Mouse (Mus musculus): ENCODE results near the gene Glul. TPM values are rescaled to one million over a fixed set of nuclear protein-coding genes. Genes with fewer than 3 reads are reported as not detected.

The Glul gene
- polyA plus RNA-seq, 1 experiment from 2014 or later, result 143 TPM

DNA sequence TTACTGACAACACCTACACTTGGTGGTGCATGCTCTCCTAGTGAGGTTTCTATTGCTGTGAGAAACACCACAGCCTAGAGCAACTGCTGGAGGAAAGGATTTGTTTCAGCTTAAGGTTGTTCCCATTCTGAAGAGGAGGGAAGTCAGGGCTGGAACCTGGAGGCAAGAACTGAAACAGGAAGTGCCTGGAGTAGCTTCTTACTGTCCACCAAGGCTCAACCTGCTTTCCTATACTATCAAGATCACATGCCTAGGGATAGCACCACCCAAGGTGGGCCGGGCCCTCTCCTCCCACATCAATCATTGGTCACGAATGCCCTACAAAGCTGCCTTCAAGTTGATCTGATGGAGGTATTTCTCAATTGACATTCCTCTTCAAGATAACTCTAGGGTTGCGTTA, 21.9 kb downstream of the Glul start:
- Histone ChIP-seq H3K4me1 (ENCODE audit: control insufficient read depth, low read depth, low read length) (no peaks in the 10 kb centered on the region), H3K9me3 (replicated peaks; ENCODE audit: control insufficient read depth, low read length) (no peaks in the 10 kb centered on the region), H3K27me3 (ENCODE audit: control insufficient read depth, insufficient read depth, low read depth, low read length) (no peaks in the 10 kb centered on the region), H3K9ac (ENCODE audit: low read depth, low read length) (no peak overlapping the region), H3K27ac (ENCODE audit: low read length) (no peak overlapping the region), H3K4me3 (ENCODE audit: low read depth, low read length) (no peak overlapping the region), H3K36me3 (ENCODE audit: control insufficient read depth, insufficient read depth) (no peaks in the 10 kb centered on the region), H3K4me2 (ENCODE audit: low read depth, low read length) (no peak overlapping the region)
- ATAC-seq (ENCODE audit: low read depth), result no peak
- 61% methylated on average over 3 of the region's 3 CpGs for WGBS (ENCODE audit: insufficient replicate concordance)

DNA sequence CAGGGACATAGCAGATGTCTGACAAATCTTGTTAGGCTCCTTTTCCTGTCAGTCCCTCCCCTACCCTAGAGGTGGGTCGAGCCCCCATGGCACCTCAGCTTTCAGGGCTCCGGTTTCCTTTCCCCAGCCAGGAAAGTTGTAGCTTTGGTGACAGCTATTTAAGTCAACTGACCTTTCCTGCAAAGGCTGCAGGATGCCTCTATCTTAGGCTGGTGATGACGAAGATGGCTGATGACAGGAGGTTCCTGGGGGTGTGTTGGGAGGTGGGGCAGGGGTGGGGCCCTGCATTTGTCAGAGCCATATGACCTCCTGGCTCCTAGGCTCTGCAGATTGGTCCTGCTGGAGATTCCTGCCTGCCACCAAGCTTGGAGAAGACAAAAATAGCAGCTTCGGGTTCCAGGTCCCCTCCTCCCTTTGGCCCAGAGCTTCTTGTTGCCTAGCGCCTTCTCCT, 22.9 kb downstream of the Glul start:
- ATAC-seq (ENCODE audit: low read depth), result no peak
- H3K4me3 ChIP-seq (ENCODE audit: low read depth, low read length), result no peak overlapping the region
- no peaks in the 10 kb centered on the region for H3K9me3 ChIP-seq (replicated peaks; ENCODE audit: control insufficient read depth, low read length)
- H3K4me2 ChIP-seq (ENCODE audit: low read depth, low read length), result no peak overlapping the region
- H3K4me1 ChIP-seq (ENCODE audit: control insufficient read depth, low read depth, low read length), result no peaks in the 10 kb centered on the region
- H3K36me3 ChIP-seq (ENCODE audit: control insufficient read depth, insufficient read depth), result no peaks in the 10 kb centered on the region
- H3K27me3 ChIP-seq (ENCODE audit: control insufficient read depth, insufficient read depth, low read depth, low read length), result no peaks in the 10 kb centered on the region
- H3K9ac ChIP-seq (ENCODE audit: low read depth, low read length), result no peak overlapping the region
- no peak overlapping the region for H3K27ac ChIP-seq (ENCODE audit: low read length)
- WGBS (ENCODE audit: insufficient replicate concordance), result 38% methylated on average over 5 of the region's 5 CpGs

DNA sequence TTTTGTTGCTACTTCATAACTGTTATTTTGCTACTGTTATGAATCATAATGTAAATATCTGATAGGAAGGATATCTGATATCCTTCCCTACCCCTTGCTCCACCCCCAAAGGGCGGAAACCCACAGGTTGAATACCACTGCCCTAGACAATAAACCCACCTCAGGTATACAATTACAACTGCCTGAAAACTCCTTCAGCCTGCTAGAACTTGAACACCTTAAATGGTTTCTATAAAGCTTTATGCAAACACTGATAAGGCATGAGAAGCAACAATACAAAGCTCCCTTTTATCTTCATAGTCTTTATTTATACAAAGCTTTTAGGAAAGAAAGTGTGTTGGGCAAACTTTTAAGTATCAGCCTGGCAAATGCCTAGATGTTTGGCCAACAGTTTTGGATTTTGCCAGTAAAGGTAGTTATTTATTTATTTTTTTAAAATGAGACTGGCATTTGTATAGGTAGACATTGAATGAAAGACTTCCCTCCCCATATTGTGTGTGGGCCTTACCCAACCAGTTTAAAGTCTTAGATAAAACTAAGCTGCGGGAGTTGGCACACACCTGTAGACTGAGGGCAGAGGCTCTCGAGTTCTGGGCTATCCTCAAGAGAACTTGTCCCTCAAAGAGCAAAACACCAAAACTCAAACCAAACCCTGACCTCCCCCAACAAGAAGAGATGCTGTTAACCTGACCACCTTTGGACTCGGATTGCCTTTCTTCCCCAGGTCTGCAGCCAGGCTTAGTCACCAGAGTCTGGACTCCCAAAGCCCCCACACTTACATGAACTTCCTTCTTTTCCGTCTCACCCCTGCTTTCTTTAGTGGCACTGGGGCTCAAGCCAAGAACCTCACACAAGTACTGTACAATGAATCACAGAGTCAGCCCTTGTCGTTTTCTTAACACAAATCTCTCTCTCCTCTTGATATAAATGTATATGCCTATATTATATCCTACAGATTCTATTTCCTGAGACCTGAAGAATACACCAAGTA, 24.9 kb downstream of the Glul start:
- H3K27me3 ChIP-seq (ENCODE audit: control insufficient read depth, insufficient read depth, low read depth, low read length), result no peaks in the 10 kb centered on the region
- H3K36me3 ChIP-seq (ENCODE audit: control insufficient read depth, insufficient read depth), result no peaks in the 10 kb centered on the region
- no peak overlapping the region for H3K4me2 ChIP-seq (ENCODE audit: low read depth, low read length)
- no peak overlapping the region for H3K4me3 ChIP-seq (ENCODE audit: low read depth, low read length)
- no peaks in the 10 kb centered on the region for H3K4me1 ChIP-seq (ENCODE audit: control insufficient read depth, low read depth, low read length)
- ATAC-seq (ENCODE audit: low read depth), result no peak
- H3K27ac ChIP-seq (ENCODE audit: low read length), result no peak overlapping the region
- H3K9ac ChIP-seq (ENCODE audit: low read depth, low read length), result no peak overlapping the region
- 47% methylated on average over 6 of the region's 6 CpGs for WGBS (ENCODE audit: insufficient replicate concordance)
- no peaks in the 10 kb centered on the region for H3K9me3 ChIP-seq (replicated peaks; ENCODE audit: control insufficient read depth, low read length)

- Histone ChIP-seq H3K9ac (ENCODE audit: low read depth, low read length) (no peak overlapping the region), H3K4me3 (ENCODE audit: low read depth, low read length) (no peak overlapping the region), H3K9me3 (replicated peaks; ENCODE audit: control insufficient read depth, low read length) (no peaks in the 10 kb centered on the region), H3K27me3 (ENCODE audit: control insufficient read depth, insufficient read depth, low read depth, low read length) (no peaks in the 10 kb centered on the region), H3K27ac (ENCODE audit: low read length) (no peak overlapping the region), H3K4me1 (ENCODE audit: control insufficient read depth, low read depth, low read length) (no peaks in the 10 kb centered on the region), H3K36me3 (ENCODE audit: control insufficient read depth, insufficient read depth) (no peaks in the 10 kb centered on the region), H3K4me2 (ENCODE audit: low read depth, low read length) (no peak overlapping the region)
- WGBS (ENCODE audit: insufficient replicate concordance), result 60% methylated on average over 2 of the region's 2 CpGs
- no peak for ATAC-seq (ENCODE audit: low read depth)
Measured at GRCm38 (mm10) chr1:153930431-153930830, 30.7 kb downstream of the Glul start.

GRCm38 (mm10) chr1:153933772-153934171, 34.0 kb downstream of the Glul start:
- Histone ChIP-seq H3K4me3 (ENCODE audit: low read depth, low read length) (no peak overlapping the region), H3K27me3 (ENCODE audit: control insufficient read depth, insufficient read depth, low read depth, low read length) (no peaks in the 10 kb centered on the region), H3K27ac (ENCODE audit: low read length) (no peak overlapping the region), H3K4me2 (ENCODE audit: low read depth, low read length) (no peak overlapping the region), H3K4me1 (ENCODE audit: control insufficient read depth, low read depth, low read length) (no peaks in the 10 kb centered on the region; the same call in 1 of the 2 replicates), H3K9me3 (replicated peaks; ENCODE audit: control insufficient read depth, low read length) (no peaks in the 10 kb centered on the region), H3K36me3 (ENCODE audit: control insufficient read depth, insufficient read depth) (no peaks in the 10 kb centered on the region), H3K9ac (ENCODE audit: low read depth, low read length) (no peak overlapping the region)
- WGBS (ENCODE audit: insufficient replicate concordance), result 38% methylated on average over 1 of the region's 1 CpGs
- ATAC-seq (ENCODE audit: low read depth), result no peak

DNA sequence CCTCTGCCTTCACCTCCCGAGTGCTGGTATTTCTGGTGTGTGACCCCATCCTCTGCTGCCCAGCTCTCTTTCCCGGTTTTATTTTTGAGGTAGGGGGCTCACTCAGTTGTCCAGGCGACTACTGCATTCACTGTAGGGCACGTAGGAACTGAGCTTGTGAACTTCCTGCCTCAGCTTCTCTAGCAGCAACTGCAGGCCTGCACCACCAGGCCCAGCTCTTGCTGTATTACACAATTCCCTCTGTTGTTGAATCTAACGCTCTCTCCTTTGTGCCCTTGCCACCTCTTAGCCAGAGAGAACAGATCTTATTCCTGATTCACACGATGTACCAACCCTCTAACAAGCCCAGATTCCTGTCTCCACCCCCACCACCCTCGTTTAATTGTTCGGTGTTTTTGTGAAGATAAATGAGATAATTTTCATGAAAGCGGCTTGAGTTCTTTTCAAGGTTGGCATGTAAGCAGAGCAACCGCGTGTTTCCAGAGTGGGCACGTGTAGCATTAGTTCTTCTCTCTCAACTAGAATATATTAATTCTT, 36.2 kb downstream of the Glul start:
- no peaks in the 10 kb centered on the region; the same call in 1 of the 2 replicates for H3K4me1 ChIP-seq (ENCODE audit: control insufficient read depth, low read depth, low read length)
- H3K4me2 ChIP-seq (ENCODE audit: low read depth, low read length), result no peak overlapping the region
- no peak overlapping the region for H3K9ac ChIP-seq (ENCODE audit: low read depth, low read length)
- no peaks in the 10 kb centered on the region for H3K27me3 ChIP-seq (ENCODE audit: control insufficient read depth, insufficient read depth, low read depth, low read length)
- no peak overlapping the region for H3K27ac ChIP-seq (ENCODE audit: low read length)
- no peaks in the 10 kb centered on the region for H3K9me3 ChIP-seq (replicated peaks; ENCODE audit: control insufficient read depth, low read length)
- no peak overlapping the region for H3K4me3 ChIP-seq (ENCODE audit: low read depth, low read length)
- 62% methylated on average over 12 of the region's 12 CpGs for WGBS (ENCODE audit: insufficient replicate concordance)
- no peak for ATAC-seq (ENCODE audit: low read depth)
- no peaks in the 10 kb centered on the region for H3K36me3 ChIP-seq (ENCODE audit: control insufficient read depth, insufficient read depth)

- H3K27me3 ChIP-seq (ENCODE audit: control insufficient read depth, insufficient read depth, low read depth, low read length), result no peaks in the 10 kb centered on the region
- peak; percentile 79 for ATAC-seq (ENCODE audit: low read depth)
- H3K4me3 ChIP-seq (ENCODE audit: low read depth, low read length), result no peak overlapping the region
- no peak overlapping the region for H3K4me2 ChIP-seq (ENCODE audit: low read depth, low read length)
- no peaks in the 10 kb centered on the region for H3K36me3 ChIP-seq (ENCODE audit: control insufficient read depth, insufficient read depth)
- no peaks in the 10 kb centered on the region; the same call in 1 of the 2 replicates for H3K4me1 ChIP-seq (ENCODE audit: control insufficient read depth, low read depth, low read length)
- no peak overlapping the region for H3K9ac ChIP-seq (ENCODE audit: low read depth, low read length)
- 73% methylated on average over 2 of the region's 2 CpGs for WGBS (ENCODE audit: insufficient replicate concordance)
- H3K27ac ChIP-seq (ENCODE audit: low read length), result no peak overlapping the region
- no peaks in the 10 kb centered on the region for H3K9me3 ChIP-seq (replicated peaks; ENCODE audit: control insufficient read depth, low read length)
Measured at GRCm38 (mm10) chr1:153937025-153937424, 37.3 kb downstream of the Glul start.

- 58% methylated on average over 2 of the region's 2 CpGs for WGBS (ENCODE audit: insufficient replicate concordance)
- ATAC-seq (ENCODE audit: low read depth), result no peak
Measured at GRCm38 (mm10) chr1:153940986-153941385, 41.2 kb downstream of the Glul start.

GRCm38 (mm10) chr1:153945181-153945580, 45.4 kb downstream of the Glul start:
- Histone ChIP-seq H3K4me3 (ENCODE audit: low read depth, low read length) (no peak overlapping the region), H3K4me1 (ENCODE audit: control insufficient read depth, low read depth, low read length) (no peaks in the 10 kb centered on the region), H3K9me3 (replicated peaks; ENCODE audit: control insufficient read depth, low read length) (no peaks in the 10 kb centered on the region), H3K27ac (ENCODE audit: low read length) (no peak overlapping the region), H3K27me3 (ENCODE audit: control insufficient read depth, insufficient read depth, low read depth, low read length) (no peaks in the 10 kb centered on the region), H3K9ac (ENCODE audit: low read depth, low read length) (no peak overlapping the region), H3K36me3 (ENCODE audit: control insufficient read depth, insufficient read depth) (no peaks in the 10 kb centered on the region), H3K4me2 (ENCODE audit: low read depth, low read length) (no peak overlapping the region)
- 60% methylated on average over 5 of the region's 5 CpGs for WGBS (ENCODE audit: insufficient replicate concordance)
- ATAC-seq (ENCODE audit: low read depth), result no peak

More at GRCm38 (mm10) chr1:153940986-153941385, 41.2 kb downstream of the Glul start:
- no peaks in the 10 kb centered on the region for H3K9me3 ChIP-seq (replicated peaks; ENCODE audit: control insufficient read depth, low read length)
- H3K27me3 ChIP-seq (ENCODE audit: control insufficient read depth, insufficient read depth, low read depth, low read length), result no peaks in the 10 kb centered on the region
- no peaks in the 10 kb centered on the region for H3K36me3 ChIP-seq (ENCODE audit: control insufficient read depth, insufficient read depth)
- H3K4me1 ChIP-seq (ENCODE audit: control insufficient read depth, low read depth, low read length), result no peaks in the 10 kb centered on the region; the same call in 1 of the 2 replicates
- H3K9ac ChIP-seq (ENCODE audit: low read depth, low read length), result no peak overlapping the region
- H3K27ac ChIP-seq (ENCODE audit: low read length), result no peak overlapping the region
- H3K4me2 ChIP-seq (ENCODE audit: low read depth, low read length), result no peak overlapping the region
- H3K4me3 ChIP-seq (ENCODE audit: low read depth, low read length), result no peak overlapping the region

All from liver, embryonic 16.5 days (tissue).